Mouse (Mus musculus): ENCODE results near the gene Lingo1.

GRCm38 (mm10) chr9:56828841-56829240 is 32.6 kb upstream of the Lingo1 start:
- TF ChIP-seq POLR2A (IDR thresholded peaks at IDR 0.05; ENCODE audit: insufficient read depth, low read length) (no peak), CTCF (IDR thresholded peaks at IDR 0.05; ENCODE audit: low read depth, low read length) (no peak)
